Mouse (Mus musculus) megakaryocyte progenitor cell, adult 5-6 weeks (primary cell): ENCODE measurements around the gene Trappc2l. TPM values are rescaled to one million over a fixed set of nuclear protein-coding genes. Genes with fewer than 3 reads are reported as not detected.
"Not testable (repeated sequence)": the region's sequence is repeated elsewhere in the genome, so short reads cannot be mapped to it uniquely, and the experiment has no call there.

Experiments used
- ATAC-seq: replicated peaks from 2 replicates; pipeline ENCODE4 v1.8.0; 2016; ENCODE audit warnings: mild to moderate bottlenecking, moderate TSS enrichment, inconsistent platforms; ENCODE audit not compliant: poor library complexity
- total RNA-seq, 2 experiments: library from RNA; stranded (forward) in 1 of 2; stranded (reverse) in 1 of 2; fragments of 157-497, 149-512 nt in 1 of 2; fragments of 200-1000 nt in 1 of 2; gene quantifications; 2 replicates each; pipeline versions ENCODE4 v1.2.3 to v1.2.4; 2015 to 2017

The Trappc2l gene
- total RNA-seq, 2 experiments from 2014 or later = 27.9 to 41.5 TPM

DNA sequence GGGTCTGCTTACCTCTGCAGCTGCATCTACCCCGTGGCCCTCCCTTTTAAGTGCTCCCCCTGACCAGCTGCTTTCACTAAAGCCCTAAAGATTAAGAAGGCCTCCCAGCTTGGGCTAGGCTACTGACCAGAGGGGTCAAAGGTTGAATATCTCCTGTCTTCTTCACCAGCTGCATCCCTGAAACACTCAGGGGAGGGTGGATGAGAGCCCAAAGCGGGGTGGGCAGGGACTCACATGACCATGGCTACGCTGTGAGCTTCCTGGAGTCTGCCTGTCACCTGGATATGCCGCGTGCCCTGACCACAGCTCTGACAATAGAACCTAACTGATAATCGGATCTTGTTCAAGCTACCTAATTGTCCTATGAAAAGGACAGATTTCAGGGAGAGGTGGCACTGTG is 11.3 kb downstream of the Trappc2l start, which contains the start of gene Pabpn1l:
Gene Pabpn1l, minus strand, starts transcription at position 13 of the 400 bp plus-strand sequence.
- ATAC-seq = no peak

DNA sequence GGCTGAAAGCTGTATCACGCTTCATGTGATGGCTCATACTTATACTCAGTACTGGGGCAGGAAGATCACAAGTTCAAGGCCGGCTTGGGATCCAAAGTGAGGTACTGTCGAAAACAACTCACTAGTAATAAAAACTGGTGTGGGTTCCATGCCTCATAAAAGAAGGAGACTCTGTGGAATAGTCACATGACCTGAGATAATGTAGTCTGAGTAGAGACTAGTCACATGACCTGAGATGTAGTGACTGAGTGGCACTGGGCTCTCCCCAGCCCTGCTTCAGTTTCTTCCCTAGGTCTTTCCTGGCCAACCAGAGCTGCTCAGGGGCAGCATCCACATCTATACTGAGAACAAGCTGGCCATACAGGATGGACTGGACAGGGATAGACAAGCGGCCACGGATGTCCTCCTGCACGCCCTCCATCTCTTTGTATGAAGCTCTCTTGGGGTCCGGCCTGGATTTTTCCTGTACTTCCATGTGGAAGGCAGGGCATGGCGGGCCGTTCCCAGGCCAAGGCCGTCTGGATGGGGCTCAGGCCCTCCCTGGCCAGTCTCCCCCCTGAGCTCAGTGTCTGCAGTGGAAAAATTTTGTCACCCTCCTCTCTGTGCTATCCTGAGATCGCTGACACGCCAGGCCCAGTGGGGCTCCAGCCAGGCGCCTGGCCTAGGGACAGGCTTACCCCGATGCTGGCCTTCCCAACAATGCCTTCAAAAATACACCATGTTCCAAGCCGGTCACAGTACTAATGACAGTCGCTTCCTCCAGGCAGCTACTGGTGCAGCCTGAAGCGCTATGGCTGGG is 12.6 kb downstream of the Trappc2l start:
- no peak for ATAC-seq

DNA sequence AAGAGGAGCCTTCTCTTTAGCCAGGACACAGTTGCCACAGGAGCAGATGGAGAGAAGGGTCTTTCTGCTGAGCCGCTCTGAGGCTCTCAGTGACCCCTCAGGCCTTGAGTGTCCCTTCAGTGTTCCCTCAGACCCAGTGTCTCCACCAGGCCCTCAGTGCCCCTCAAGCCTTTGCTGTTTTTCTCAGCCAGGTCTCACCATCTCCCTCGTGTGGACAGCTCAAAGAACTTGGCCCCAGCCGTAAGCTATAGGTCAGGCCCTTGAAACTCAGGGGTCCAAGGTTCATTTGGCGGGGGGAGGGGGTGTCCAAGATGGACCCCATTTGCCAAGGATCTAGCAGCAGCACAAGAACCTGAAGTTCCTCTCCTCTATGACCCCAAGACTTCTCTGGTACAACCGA is 13.2 kb downstream of the Trappc2l start:
- ATAC-seq = no peak

DNA sequence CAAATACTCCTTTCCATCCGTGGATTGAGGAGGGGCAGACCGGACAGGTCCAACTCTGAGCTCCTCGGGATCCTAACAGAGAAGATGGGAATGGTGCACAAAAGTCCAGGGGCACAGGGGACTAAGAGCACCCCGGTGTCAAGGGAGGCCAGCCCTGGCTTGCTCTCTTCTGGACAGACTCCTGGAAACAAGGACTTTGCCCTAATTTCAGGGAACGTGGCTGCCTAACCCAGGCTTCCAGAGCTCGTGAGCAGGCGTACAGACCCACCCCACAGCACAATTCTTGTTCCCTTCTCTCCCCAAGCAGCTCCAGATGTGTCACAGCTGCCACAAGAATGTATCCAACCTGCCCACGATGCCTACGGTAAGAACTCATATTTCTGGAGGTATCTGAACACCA is 14.4 kb downstream of the Trappc2l start:
- no peak for ATAC-seq

DNA sequence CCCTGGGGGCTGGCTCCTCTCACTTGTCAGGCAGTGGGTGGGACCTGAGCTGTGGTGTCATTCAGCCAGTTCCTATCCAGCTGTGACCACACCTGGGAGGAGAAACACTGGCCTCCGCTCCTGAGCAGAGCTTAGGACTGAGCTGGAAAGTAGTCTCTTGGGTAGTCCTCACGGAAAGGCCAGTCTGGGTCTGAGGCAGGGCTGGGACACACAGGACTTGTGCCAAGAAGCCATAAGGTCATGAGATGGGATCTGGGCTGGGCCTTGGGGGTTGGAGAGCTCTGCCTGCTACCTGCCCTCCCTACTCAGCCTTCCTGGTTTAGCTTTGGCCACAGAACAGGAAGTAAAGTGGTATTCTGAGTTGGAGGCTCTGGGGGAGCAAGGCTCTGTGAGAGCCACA is 15.5 kb downstream of the Trappc2l start:
- peak; percentile 27 for ATAC-seq

DNA sequence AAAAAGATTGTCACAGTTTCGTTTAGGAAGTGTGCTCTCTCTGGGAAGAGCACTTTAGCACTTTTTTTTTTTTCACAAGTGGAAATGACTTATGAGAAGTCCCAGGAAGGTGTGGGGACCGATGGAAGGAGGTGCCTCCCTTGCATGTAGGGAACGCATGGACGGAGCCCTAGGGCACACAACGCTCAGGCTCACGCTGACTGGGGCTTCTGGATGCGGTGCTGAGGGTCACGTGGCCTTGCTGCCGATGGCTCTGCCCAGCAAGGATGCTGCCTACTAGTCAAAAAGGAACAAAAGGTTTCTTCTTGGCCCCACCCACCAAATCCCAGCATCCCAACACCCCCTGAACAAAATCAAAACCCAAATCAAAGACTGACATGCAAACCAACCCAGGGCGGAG is 17.9 kb downstream of the Trappc2l start:
- ATAC-seq = no peak

DNA sequence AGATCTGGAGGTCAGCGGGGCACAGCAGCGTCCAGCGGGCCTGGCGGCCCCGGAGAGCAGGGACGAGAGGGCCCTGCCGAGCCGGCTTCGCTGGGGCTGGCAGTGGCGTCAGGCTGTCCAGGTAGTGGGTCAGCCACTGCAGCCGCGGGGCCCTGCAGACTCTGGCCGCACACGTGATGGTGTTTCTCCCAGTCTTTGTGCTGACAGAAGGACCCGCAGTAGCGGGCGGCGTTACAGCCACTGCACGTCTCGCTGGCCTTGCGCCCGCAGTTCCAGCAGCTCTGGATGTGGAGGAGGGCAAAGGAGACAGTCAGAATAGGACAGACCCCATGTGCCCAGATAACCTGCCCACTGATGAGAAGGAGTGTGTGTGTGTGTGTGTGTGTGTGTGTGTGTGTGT is 19.3 kb downstream of the Trappc2l start:
- no peak for ATAC-seq

DNA sequence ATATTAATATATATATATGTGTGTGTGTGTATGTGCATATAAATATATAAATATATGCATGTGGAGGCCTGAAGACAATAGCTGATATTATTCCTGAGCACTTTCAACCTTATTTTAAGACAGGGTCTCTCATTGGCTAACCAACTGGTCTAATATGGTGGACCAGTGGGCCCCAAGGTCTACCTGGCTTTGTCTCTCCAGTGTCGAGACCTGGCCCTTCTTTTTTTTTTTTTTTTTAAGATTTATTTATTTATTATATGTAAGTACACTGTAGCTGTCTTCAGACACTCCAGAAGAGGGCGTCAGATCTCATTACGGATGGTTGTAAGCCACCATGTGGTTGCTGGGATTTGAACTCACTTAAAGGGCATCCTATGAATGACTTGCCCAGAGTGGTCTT is 20.7 kb downstream of the Trappc2l start:
- not testable (repeated sequence) for ATAC-seq

DNA sequence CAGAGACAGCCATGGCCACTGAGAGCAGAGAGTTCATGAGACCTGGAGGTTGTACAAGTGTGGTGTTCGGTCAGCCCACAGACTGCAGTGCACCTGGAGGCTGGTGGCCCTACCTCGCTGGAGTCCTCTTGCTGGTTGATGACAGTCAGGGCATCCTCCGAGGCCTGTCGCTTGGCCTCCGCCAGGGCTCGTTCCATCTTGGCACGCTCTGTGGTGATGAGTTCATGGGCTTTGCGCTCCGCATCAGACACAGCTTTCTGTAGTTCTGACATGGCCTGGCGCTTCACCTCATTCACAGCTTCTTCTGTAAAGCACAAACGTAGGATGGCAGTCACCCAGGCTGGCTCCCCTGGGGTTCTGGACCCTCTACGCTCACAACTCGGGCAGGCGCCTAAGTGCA is 21.8 kb downstream of the Trappc2l start:
- no peak for ATAC-seq

DNA sequence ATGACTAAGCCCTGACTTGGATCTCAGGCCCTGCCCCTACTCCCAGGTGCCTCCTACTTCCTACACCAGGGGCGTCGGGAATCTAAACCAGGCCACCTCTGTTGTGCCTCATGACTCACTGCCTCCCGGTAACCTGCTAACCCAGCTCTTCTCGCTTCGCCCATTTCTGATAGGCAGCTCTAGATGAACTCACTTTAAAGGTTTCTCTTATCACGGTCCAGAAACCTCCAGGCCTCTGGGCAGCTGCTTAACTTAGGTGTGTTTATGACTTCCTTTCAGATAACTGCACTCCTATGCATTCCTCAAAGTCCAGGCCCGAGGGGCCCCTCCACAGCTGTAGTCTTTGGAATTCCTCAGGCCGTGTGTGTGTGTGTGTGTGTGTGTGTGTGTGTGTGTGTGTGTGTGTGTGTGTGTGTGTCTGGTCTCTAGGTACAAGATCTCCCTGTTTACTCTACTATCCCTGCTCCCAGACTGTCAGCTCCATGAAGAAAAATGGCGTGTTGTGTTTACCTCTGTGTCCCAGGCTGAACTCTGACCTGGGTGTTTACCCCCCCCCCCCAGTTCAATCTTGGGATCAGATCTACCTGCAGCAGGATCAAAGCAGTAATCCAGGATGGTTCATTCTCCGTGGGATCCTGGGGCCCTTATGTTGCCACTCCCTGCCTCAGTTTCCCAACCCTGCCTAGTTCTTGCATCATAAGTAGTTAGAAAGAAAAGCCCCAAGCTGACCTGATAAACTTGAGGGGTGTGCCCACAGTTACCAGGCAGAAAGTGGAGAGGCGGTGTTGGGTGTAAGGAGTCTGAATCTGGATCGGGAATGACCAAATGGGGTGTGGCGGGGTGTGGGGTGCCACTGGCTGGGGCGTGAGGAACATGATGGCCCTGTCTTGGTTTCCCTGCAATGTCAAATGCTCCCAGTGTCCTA is 24.7 kb downstream of the Trappc2l start:
- ATAC-seq = peak; percentile 59

DNA sequence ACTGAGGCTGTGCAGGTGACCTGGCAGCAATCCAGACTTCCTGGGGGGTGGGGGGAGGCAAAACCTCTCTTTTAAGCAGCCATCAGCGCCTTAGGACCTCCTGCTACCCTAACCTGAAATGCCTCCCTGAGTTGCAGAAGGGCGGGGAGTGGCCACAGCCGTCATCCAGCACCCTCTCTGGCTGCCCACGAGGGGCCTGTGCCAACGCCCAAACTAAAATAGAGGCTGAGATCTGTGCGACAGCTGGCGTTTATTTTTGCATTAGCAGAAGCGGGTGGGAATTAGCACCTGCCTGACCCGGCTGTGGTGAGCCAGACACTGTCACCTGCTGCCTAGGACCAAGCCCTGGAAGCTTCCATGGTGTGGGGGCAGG is 25.3 kb downstream of the Trappc2l start:
- ATAC-seq = no peak

DNA sequence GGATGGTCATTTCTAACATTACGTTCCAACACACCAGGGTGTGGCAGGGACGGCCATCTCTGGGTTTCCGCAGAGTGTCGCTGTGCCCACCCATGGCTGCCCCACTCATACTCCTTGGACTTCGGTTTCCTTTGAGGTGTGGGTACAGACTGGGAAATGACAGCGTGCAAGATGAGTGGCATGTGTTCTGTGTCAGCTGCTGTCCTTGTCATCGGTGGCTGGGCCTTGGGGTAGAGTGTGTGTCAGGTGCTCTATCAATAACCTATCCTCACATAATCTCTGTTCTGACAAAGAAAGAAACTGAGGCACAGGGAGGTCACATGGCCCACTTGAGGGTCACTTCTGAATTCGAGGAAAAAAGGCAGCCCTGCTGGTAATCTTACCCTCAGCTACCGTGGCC is 25.8 kb downstream of the Trappc2l start:
- ATAC-seq = no peak

DNA sequence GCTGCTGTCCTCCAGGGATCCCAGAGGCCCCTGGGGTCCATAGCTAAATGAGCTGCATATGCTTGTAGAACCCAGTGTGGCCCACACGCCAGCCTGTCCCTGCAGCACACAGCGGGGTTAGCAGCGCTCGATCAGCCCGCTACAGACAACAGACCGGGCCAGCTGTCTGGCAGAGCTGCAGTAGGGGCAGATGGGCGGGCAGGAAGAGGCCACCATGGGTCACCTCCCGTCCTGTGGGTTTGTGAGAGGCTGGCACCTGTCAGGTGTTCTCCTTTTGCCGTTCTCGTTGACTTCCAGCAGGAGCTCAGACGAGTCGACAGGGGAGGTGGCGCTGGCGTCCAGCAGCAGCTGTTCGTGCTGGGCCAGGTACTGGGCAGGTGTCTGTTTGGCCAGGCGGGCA is 27.2 kb downstream of the Trappc2l start:
- ATAC-seq = no peak

DNA sequence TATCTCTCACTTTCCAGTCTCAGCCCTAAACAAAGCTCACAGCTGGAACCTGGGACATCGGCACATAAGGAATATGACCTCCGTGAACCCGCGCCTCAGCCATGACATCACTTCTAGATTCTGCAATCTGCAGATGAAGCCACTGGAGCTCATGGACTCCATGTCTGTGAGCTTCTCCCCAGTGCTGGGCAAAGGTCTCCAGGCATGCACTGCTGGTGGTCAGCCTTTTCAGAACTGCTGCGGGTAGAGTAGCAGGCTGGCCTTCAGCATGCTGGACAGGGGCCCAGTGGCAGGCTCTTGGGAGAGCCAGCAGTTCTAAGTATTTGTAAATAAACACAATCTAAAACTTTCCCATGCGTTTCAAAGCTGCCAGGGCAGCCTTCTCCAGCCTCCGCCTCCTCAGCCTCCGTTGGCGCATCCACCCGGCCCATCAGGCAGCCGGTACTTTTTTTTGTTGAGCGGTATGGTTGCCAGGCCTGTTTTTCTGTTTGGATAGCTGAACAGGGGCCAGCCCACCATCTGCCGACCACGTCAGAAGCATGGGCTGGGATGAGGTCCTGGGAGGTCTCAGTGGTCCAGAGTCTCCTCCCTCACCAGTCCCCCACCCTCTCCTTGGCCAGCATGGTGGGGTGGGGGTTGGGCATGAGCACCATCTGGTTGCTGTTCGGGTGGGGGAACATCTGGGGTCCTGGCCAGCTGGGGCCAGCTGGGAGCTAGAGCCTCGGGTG is 28.2 kb downstream of the Trappc2l start:
- no peak for ATAC-seq

DNA sequence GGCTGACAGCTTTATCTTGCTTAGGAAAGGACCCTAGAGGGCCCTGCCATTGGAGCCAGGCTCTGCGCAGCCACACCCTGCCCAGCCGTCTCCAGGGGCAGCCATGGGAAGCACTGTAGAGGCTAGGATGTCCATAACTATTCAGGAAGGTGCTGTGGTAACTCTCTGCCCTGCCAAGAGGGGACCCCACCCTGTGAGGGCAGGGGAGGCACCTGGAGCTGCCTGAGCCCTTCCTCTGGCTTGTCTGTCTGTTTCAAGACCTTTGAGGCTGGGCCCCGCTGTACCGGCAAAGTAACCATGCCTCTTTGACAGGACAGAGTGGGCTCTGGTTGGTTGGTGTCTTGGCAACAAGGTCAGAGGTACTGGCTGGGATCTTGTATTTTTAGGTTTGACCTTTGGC is 29.4 kb downstream of the Trappc2l start:
- no peak for ATAC-seq

DNA sequence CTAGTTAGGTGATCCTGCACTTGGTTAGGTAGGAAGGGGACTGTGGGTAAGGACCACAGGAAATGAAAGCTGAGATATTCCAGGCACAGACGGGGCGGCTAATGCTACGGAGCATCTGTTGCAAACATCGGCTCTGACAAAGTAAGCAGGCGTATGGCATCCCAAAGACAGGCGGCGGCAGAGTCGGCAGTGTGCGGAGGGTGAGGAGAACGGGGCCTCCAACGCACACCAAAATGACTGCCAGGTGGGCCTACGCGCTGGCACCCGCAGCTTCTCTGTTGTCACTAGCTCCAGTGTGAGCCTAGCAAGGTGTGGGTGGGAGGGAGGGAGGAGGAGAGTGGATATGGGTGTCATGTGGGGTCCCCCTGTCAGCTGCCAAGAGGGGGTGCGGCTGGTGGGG is 30.0 kb downstream of the Trappc2l start:
- ATAC-seq = no peak

DNA sequence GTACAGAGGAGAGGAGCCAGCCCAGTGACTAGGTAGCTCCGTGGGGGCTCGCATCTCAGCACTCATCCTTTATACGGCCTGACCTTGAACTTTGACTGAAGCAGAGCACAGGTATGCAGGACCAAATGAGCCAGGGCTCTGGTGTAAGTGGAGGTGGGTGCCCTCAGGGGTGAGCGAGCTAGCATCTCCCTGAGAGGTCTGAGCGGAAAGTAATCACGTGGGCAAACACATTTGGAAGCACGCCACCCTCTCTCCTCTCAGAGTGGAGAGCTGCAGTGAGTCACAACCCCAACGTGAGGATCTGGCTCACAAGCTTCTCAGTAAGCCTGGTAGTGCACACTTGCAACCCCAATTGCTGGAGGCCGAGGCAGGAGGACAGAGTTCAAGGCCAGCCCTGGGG is 30.6 kb downstream of the Trappc2l start:
- ATAC-seq = no peak

DNA sequence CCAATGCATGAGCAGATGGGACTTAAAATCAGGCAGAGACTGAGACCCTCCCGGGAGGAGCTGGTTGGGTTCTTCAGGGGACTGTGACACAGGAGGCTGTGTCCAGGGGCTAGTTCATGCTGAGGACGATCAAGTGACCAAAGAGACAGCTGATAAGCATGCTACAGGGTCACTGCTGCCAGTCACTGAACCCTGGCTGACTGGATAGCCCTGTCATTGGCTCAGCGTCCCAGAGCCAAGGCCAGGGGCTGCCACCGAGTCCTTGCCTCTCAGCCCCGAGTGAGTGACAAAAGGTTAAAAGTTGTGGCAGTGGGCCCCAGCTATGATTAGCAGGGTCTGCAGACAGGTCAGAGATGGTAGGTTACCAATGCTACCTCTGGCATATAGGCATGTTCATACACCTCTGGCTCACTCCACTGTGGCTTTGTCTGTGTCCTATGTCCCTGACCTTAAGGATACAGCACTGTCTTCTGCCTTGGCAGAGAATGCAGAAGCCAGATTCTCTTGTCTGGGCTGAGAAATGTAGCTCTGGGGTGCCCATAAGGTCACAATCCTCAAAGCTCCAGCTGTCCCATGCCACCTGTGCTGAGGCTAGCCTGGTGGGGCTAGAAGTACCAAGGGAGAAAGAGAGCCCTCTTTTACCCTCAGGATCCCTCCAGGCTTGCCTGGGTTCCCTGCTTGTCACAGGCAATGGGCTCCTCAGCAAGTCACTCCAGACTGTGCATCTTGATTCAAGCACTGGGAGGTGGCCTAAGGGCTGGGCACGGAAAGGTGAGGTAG is 32.9 kb downstream of the Trappc2l start:
- ATAC-seq = no peak

DNA sequence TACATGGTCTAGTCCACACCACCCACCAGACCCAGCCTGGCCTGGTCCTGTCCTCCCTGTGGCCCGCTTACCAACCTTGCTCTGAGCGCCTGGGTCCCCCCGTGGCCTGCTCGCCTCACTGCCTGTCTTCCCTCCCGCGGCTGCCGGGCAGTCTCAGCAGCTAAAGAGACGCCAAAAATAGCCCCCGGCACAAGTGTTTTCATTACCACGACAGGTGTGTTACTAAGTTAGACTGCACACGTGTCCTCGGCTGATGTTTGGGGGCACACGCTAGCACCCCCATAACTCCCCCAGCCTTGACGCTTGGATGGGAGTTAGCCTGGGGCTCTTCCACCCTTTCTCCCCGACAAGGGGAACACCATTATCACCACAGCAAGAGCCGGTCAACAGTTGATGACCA is 34.9 kb downstream of the Trappc2l start:
- no peak for ATAC-seq

DNA sequence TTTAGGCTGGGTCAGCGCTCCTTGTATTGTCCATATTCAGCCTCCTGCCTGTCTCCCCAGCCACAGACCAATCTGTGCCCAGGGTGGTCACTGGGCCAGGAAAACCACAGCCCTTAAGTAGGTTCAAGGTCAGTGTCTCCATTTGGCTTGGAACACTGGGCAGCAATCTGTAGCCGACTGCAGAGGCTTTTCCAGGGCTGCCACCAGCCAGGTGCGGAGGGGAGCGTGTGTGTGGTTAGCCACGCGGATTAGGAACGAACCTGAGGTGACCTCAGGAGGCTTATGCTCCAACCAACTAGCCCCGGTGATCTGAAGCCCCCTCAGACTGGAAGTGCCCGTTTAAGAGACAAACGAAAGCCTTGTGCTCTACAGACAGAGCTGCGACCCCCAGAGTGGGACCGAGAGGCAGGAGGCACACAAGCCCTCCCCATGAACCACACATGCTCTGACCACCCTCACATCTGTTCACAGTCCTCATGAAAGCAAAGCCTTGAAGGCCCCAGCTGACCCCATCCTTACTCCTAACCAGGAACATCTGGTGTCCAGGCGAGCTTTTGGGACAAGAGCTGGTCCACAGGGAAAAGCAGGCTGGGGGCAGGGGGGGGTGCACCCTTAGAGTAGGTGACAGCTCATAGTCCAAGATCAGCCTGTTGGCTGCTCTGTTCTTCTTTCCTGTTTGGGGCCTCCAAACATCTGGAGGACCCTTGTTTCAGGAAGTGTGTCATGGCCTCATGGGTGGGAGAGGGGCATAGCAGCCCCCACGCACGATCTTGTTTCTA is 36.9 kb downstream of the Trappc2l start:
- ATAC-seq = no peak
